Mouse (Mus musculus) adrenal gland, postnatal 14 days (tissue): ENCODE data around the gene Kif6. TPM values are rescaled to one million over a fixed set of nuclear protein-coding genes. Genes with fewer than 3 reads are reported as not detected.
A peak's percentile ranks its signal among the peaks of the same experiment; 100 is the strongest.

Experiments
- DNase-seq: peaks from one replicate; pipeline ENCODE4 v3.0.0; 2021; ENCODE audit warnings: mixed read lengths
- long read RNA-seq, 2 experiments: library from polyadenylated mRNA; stranded (forward); transcript quantifications; one replicate each; pipeline ENCODE4 v2.0.0; 2021
- total RNA-seq: library from RNA; stranded (reverse); gene quantifications from 2 replicates; pipeline ENCODE4 v1.2.3, GENCODE M21; 2021

The Kif6 gene
- 0.26 and 1.1 TPM in 2 replicates for total RNA-seq
- long read RNA-seq, experiment 1: 0 reads
- long read RNA-seq, experiment 2: 0 reads

GRCm38 (mm10) chr17:49614577-49615235, at the start of gene Kif6:
TSS of gene Kif6 (plus strand) at chr17:49615136.
- DNase-seq: peak; percentile 88

- DNase-seq: no peak
Observed at GRCm38 (mm10) chr17:49568717-49569116, 46.2 kb upstream of the Kif6 start.

- DNase-seq: no peak
Observed at GRCm38 (mm10) chr17:49577321-49577720, 37.6 kb upstream of the Kif6 start.

- DNase-seq: no peak
Observed at GRCm38 (mm10) chr17:49582471-49582870, 32.5 kb upstream of the Kif6 start.

- DNase-seq: no peak
Observed at GRCm38 (mm10) chr17:49590051-49590450, 24.9 kb upstream of the Kif6 start.

- no peak for DNase-seq
Observed at GRCm38 (mm10) chr17:49605397-49605796, 9.5 kb upstream of the Kif6 start.

DNA sequence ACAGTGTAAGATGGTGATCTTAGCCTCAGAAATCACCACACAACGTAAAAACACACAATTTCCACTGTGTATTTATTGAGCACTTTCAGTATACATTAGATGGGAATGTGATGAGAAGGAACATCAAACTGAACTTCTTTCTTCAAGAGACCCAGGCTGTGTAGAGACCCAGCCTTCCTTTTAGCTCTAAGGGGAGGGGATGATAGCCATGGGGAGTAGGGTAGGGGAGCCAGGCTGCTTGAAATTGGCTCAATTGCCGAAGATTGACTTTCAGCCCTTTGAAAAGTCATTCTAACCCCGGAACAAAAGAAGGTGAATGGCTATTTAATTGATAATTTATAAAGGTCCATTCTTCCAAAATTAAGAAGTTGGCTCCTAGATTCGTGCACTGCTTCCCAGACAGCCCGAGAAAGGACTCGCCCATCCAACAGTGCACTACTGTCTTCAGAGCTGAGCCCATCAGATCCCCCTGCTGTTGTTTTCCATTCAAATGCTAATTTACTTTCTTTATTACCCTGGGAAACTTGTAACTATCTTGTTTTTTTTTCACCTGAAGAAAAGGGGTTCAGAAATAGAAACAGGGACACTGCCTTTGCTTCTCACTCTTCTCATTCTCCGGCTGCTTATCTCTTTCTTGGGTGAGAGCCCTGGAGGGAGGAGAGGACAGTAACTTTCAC, 7.4 kb upstream of the Kif6 start:
- DNase-seq: no peak

GRCm38 (mm10) chr17:49610296-49610695, 4.6 kb upstream of the Kif6 start:
- DNase-seq: no peak

- no peak for DNase-seq
Observed at GRCm38 (mm10) chr17:49615241-49615651, 310 bp downstream of the Kif6 start.

GRCm38 (mm10) chr17:49624572-49624971, 9.6 kb downstream of the Kif6 start:
- DNase-seq: peak; percentile 29

DNA sequence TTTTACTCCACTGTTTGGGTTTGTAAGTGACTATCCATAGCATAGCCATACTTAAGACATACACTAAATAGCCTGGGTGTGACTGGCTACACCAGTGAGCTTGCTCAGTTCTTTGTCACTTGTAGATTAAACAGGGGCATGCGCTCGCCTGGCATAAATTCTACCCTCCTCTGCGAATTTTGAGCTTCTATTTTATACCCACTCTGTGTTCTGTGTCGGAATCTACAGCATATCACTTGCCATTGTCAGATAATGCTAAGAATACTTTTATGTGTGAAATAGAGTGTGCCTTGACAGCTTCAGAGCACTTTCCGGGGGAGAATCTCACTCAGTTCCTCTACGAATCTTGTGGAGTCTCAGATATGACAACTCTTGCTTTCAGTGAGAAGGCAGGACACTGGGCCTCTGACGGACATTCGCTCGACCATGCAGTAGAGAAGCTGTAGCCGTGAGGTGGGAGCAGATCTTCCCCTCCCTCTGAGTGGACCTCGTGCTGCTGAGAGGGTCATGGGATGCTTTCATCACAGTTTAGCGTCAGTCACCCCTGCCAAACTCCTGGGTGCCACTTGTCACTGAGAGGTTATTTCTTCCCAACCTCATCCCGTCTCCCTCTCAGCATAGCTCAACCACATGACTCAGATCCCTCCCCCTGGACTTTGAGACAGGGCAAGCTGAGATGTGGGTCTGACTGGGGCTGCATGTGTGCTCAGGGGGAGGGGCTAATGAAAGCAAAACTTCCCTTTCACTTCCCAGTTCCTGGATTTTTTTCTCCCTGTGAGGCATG, 12.3 kb downstream of the Kif6 start:
- DNase-seq: no peak

GRCm38 (mm10) chr17:49628875-49629274, 13.9 kb downstream of the Kif6 start:
- no peak for DNase-seq

- no peak for DNase-seq
Observed at GRCm38 (mm10) chr17:49633041-49633440, 18.1 kb downstream of the Kif6 start.

DNA sequence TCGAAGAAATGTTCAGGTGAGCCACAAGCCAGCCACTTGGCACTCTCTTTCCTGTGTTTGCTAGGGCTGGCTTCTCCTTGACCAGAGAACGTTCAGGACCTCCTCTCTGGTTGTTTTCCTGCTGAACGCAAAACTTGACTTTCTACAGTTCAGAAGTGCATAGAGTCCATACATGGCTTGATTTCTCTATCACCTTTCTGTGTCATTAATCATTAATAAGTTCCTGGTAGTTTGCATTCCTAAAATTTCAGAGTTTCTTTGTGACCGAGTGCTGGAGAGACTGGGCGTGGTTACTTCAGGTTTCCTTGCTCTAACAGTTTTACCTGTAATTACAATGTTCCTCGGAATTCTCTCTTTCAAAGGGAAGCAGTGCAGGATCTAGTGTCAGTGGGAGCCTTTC, 27.0 kb downstream of the Kif6 start:
- DNase-seq: no peak

DNA sequence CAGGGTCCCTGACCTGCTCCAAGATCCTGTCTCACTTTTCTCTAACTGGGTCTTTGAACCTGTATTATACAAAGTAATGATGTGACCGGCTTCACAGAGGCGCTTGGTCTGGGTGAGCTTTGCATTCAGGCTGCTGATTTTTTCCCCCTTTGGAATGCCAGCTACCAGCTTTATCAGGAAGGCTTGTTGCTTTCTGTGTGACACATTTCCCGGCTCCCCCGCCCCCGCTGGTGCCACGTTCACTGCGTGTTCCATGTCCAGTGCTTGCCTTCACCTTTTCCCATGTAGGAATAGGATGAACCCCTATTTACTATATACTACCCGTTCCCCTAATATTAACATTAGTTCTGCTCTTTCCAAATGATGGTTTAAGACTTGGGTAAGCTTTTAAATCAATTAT, 27.4 kb downstream of the Kif6 start:
- no peak for DNase-seq

GRCm38 (mm10) chr17:49642889-49643490, 28.1 kb downstream of the Kif6 start:
- no peak for DNase-seq

DNA sequence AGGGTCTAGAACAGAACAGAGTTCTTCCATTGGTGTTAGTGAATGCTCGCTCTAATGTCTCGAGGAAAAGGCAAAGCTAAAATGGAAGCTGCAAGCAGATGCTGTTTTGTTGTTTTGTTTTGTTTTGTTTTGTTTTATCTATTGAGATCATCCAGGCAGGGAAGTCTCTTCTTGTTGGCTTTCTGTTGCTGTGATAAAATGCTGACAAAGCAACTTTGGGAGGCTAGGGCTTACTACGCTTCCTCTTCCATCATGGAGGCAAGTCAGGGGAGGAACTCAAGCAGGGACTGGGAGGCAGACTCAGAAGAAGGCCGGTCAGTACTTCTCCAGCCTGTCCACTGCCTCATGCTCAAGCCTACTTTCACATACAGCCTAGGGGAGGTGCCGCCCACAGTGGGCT, 31.3 kb downstream of the Kif6 start:
- no peak for DNase-seq

DNA sequence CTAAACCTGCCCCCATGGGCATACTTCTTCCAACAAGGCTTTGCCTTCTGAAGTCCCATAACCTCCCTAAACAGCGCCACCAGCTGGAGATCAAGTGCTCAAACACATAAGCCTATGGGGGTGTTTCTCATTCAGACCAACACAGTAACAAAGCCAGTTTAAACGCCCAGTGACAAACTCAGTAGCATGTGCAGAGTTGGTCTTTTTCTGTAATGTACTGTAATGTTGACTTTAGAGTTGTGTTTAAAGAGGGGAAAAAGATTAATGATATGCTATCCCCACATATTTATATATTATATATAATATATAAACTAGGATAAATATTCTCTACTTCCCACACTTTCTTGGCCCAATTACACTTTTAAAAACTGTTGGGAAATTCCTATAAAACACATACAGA, 34.0 kb downstream of the Kif6 start:
- DNase-seq: no peak

GRCm38 (mm10) chr17:49649394-49649793, 34.5 kb downstream of the Kif6 start:
- no peak for DNase-seq

DNA sequence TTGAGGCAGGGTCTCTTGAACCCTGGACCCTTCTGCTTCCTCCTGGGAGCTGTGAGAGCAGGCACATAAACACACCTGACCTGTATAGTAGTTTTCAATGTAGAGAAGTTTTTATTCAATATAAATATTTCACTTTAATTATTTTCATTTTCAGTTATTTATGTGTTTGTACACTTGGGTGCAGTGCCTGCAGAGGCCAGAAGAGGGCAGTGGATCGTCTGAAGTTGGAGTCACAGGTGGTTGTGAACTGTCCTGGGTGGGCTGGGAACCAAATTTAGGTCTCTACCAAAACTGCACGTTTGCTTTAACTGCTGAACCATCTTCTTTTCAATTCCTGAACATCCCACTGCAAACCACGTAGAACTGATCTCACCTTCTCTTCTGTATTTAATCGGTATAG, 35.4 kb downstream of the Kif6 start:
- no peak for DNase-seq

DNA sequence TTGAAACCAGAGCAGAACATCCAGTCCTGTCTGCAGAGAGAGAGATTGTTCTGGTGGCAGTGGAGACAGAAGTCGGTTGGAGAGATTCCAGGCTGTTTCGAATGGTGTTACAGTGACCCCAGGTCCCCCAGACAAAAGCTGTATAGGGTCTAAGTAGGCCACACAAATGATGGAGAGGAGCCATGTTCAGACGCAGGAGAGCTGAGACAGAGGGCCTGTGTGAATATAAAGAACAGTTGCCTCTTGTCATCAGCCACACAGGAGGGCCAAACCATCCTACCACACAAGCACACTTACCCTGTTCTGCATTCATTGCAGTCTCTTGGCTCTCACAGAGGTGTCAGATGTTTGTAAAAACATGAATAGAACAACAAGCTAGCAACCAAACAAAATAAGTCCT, 37.4 kb downstream of the Kif6 start:
- DNase-seq: no peak

DNA sequence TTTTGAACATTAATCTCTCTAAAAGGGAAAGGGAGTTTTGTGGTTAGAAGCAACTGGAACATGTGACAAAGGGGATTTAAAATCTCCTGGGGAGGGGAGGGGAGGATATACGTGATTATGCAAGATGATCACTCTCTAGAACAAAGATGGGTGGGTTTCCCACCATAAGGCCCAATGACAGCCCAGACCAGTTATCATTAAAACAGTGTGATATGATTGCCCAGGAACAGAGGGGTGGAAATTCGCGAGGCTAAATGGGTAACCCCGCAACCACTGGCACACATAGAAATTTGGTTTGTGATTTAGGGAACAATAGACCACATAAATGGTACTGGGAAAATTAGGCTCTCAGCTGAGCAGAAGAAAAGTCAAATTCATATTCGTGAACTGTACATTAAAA, 37.9 kb downstream of the Kif6 start:
- no peak for DNase-seq

GRCm38 (mm10) chr17:49661626-49662025, 46.7 kb downstream of the Kif6 start:
- DNase-seq: no peak
